Mouse (Mus musculus): ENCODE results near the gene Arid3a.

GRCm38 (mm10) chr10:79988506-79989271, 61.8 kb downstream of the Arid3a start, which contains the start of gene Cnn2:
- TF ChIP-seq CTCF (IDR thresholded peaks at IDR 0.05; ENCODE audit: low read depth, low read length) = no peak
- no peak for TF ChIP-seq POLR2A (IDR thresholded peaks at IDR 0.05; ENCODE audit: extremely low read depth, insufficient read depth, low read length)

Measured in liver, adult 2 months (tissue).